Mouse (Mus musculus): Measurements from ENCODE around the gene Ncoa7. TPM values are rescaled to one million over a fixed set of nuclear protein-coding genes. Genes with fewer than 3 reads are reported as not detected.

Ncoa7 gene
- polyA plus RNA-seq, 1 experiment = 2.7 TPM

GRCm38 (mm10) chr10:30718703-30719340 lies 84.3 kb downstream of the Ncoa7 start:
- no peak for TF ChIP-seq E2F4 (IDR thresholded peaks at IDR 0.05; ENCODE audit: insufficient read depth)
- no peak for TF ChIP-seq TCF12 (IDR thresholded peaks at IDR 0.05; ENCODE audit: insufficient read depth, poor library complexity, severe bottlenecking)
- TF ChIP-seq CEBPB (IDR thresholded peaks at IDR 0.05; ENCODE audit: insufficient read depth, poor library complexity, severe bottlenecking) = no peak
- no peak for TF ChIP-seq POLR2AphosphoS2 (IDR thresholded peaks at IDR 0.05; ENCODE audit: insufficient read length, low read depth)
- TF ChIP-seq MAX (IDR thresholded peaks at IDR 0.05; ENCODE audit: low read depth) = no peak
- no peak for TF ChIP-seq MYOG (IDR thresholded peaks at IDR 0.05; ENCODE audit: control insufficient read depth in 1 of 3, insufficient read depth in 1 of 3, insufficient read length in 2 of 3, low read depth in 2 of 3)
- TF ChIP-seq REST (IDR thresholded peaks at IDR 0.05; ENCODE audit: insufficient read depth, insufficient read length) = no peak
- TF ChIP-seq SRF (IDR thresholded peaks at IDR 0.05; ENCODE audit: control insufficient read depth, insufficient read length, low read depth) = no peak
- no peak for TF ChIP-seq MYOD1 (IDR thresholded peaks at IDR 0.05; ENCODE audit: control insufficient read depth in 1 of 3, insufficient read length in 2 of 3, low read depth in 2 of 3)
- no peak for TF ChIP-seq TCF3 (IDR thresholded peaks at IDR 0.05; ENCODE audit: insufficient read length, low read depth)
- Histone ChIP-seq H3K4me3 (no peak overlapping the region), H3K79me2 (ENCODE audit: control insufficient read depth, insufficient read depth) (no peaks in the 10 kb centered on the region)

DNA sequence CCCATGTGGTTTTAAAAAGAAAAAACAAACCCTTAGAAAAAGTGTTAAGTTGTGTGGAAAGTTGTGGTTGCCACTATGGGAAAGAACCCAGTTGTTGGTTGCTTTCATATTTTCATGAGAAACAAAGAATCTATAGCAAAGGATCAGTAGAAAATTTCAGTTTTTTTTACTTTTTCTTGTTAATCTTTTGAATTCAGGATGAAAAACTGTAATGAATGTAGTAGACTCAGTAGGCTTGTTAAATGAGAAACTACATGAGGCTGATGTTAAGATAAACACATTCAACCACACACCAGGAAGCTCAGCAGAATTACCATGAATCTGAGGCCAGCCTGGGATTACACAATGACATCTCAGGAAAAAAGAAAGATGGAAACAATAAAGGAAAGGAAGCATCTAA lies 87.0 kb downstream of the Ncoa7 start:
- no peaks in the 10 kb centered on the region for H3K27me3 ChIP-seq (ENCODE audit: control insufficient read depth, insufficient read depth, insufficient read length)
- H3K36me3 ChIP-seq (ENCODE audit: control insufficient read depth, insufficient read depth) = no peaks in the 10 kb centered on the region
- H3K79me2 ChIP-seq (ENCODE audit: control insufficient read depth, insufficient read depth) = no peaks in the 10 kb centered on the region
- H3ac ChIP-seq (ENCODE audit: control insufficient read depth, insufficient read length) = no peak overlapping the region
- no peak overlapping the region for H3K4me2 ChIP-seq (ENCODE audit: low read depth)
- TF ChIP-seq TCF12 (IDR thresholded peaks at IDR 0.05; ENCODE audit: insufficient read depth, poor library complexity, severe bottlenecking) = no peak
- TF ChIP-seq SRF (IDR thresholded peaks at IDR 0.05; ENCODE audit: control insufficient read depth, insufficient read length, low read depth) = no peak
- TF ChIP-seq POLR2AphosphoS2 (IDR thresholded peaks at IDR 0.05; ENCODE audit: insufficient read length, low read depth) = no peak
- no peak for TF ChIP-seq MAX (IDR thresholded peaks at IDR 0.05; ENCODE audit: low read depth)
- no peak for TF ChIP-seq REST (IDR thresholded peaks at IDR 0.05; ENCODE audit: insufficient read depth, insufficient read length)
- TF ChIP-seq E2F4 (IDR thresholded peaks at IDR 0.05; ENCODE audit: insufficient read depth) = no peak
- no peak for TF ChIP-seq CEBPB (IDR thresholded peaks at IDR 0.05; ENCODE audit: insufficient read depth, poor library complexity, severe bottlenecking)
- no peak for TF ChIP-seq POLR2A (IDR thresholded peaks at IDR 0.05; ENCODE audit: insufficient read length, low read depth)
- TF ChIP-seq MYOG (IDR thresholded peaks at IDR 0.05; ENCODE audit: control insufficient read depth in 1 of 3, insufficient read depth in 1 of 3, insufficient read length in 2 of 3, low read depth in 2 of 3) = no peak
- no peak for TF ChIP-seq MYOD1 (IDR thresholded peaks at IDR 0.05; ENCODE audit: control insufficient read depth in 1 of 3, insufficient read length in 2 of 3, low read depth in 2 of 3)
- TF ChIP-seq TCF3 (IDR thresholded peaks at IDR 0.05; ENCODE audit: insufficient read length, low read depth) = no peak
- no peak for TF ChIP-seq USF1 (IDR thresholded peaks at IDR 0.05; ENCODE audit: low read depth)
- no peak overlapping the region for H3K4me3 ChIP-seq

More at GRCm38 (mm10) chr10:30718703-30719340, 84.3 kb downstream of the Ncoa7 start:
- Histone ChIP-seq H3K36me3 (ENCODE audit: control insufficient read depth, insufficient read depth) (no peaks in the 10 kb centered on the region), H3ac (ENCODE audit: control insufficient read depth, insufficient read length) (no peak overlapping the region), H3K4me2 (ENCODE audit: low read depth) (peak overlapping the region; percentile 5), H3K27me3 (ENCODE audit: control insufficient read depth, insufficient read depth, insufficient read length) (no peaks in the 10 kb centered on the region)

- H3K4me2 ChIP-seq (ENCODE audit: low read depth) = peak overlapping the region; percentile 35
- H3ac ChIP-seq (ENCODE audit: control insufficient read depth, insufficient read length) = no peak overlapping the region
Observed at GRCm38 (mm10) chr10:30712540-30712939, 90.6 kb downstream of the Ncoa7 start.

DNA sequence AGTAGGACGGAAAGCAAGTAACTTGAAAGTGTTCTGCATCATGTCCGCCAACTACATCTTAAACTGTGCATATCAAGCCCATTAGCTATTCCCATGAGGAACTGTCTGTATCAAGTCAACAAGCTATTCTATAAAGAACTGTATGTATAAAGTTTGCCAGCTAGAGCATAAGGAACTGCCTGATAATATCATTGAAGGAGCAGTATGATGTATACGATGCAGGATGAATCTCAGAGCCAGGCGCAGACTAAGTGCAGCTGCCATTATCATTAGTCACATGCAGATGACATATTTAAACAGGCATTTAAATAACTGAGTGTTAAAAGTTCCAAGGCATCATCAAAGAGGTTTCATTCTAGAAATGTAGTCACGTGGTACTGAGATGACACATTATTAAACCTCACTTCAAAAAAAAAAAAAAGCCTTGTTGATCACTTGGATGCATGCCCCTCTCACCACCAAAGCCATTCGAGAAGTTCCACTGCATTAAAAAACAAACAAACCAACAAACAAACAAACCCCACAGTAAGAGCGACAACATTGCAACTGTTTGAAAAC lies 93.2 kb downstream of the Ncoa7 start:
- H3K27me3 ChIP-seq (ENCODE audit: control insufficient read depth, insufficient read depth, insufficient read length) = no peaks in the 10 kb centered on the region
- no peak overlapping the region for H3K4me3 ChIP-seq
- H3K79me2 ChIP-seq (ENCODE audit: control insufficient read depth, insufficient read depth) = no peaks in the 10 kb centered on the region
- no peaks in the 10 kb centered on the region for H3K36me3 ChIP-seq (ENCODE audit: control insufficient read depth, insufficient read depth)
- H3ac ChIP-seq (ENCODE audit: control insufficient read depth, insufficient read length) = no peak overlapping the region
- TF ChIP-seq MYOG (IDR thresholded peaks at IDR 0.05; ENCODE audit: control insufficient read depth in 1 of 3, insufficient read depth in 1 of 3, insufficient read length in 2 of 3, low read depth in 2 of 3) = no peak
- TF ChIP-seq USF1 (IDR thresholded peaks at IDR 0.05; ENCODE audit: low read depth) = peak; percentile 74
- no peak for TF ChIP-seq POLR2A (IDR thresholded peaks at IDR 0.05; ENCODE audit: insufficient read length, low read depth)
- TF ChIP-seq TCF12 (IDR thresholded peaks at IDR 0.05; ENCODE audit: insufficient read depth, poor library complexity, severe bottlenecking) = no peak
- no peak for TF ChIP-seq MYOD1 (IDR thresholded peaks at IDR 0.05; ENCODE audit: control insufficient read depth in 1 of 3, insufficient read length in 2 of 3, low read depth in 2 of 3)
- no peak for TF ChIP-seq REST (IDR thresholded peaks at IDR 0.05; ENCODE audit: insufficient read depth, insufficient read length)
- TF ChIP-seq E2F4 (IDR thresholded peaks at IDR 0.05; ENCODE audit: insufficient read depth) = no peak
- no peak overlapping the region for H3K4me2 ChIP-seq (ENCODE audit: low read depth)

More at GRCm38 (mm10) chr10:30712540-30712939, 90.6 kb downstream of the Ncoa7 start:
- H3K4me3 ChIP-seq = no peak overlapping the region
- H3K79me2 ChIP-seq (ENCODE audit: control insufficient read depth, insufficient read depth) = no peaks in the 10 kb centered on the region
- no peaks in the 10 kb centered on the region for H3K27me3 ChIP-seq (ENCODE audit: control insufficient read depth, insufficient read depth, insufficient read length)
- no peak for TF ChIP-seq CEBPB (IDR thresholded peaks at IDR 0.05; ENCODE audit: insufficient read depth, poor library complexity, severe bottlenecking)
- no peak for TF ChIP-seq REST (IDR thresholded peaks at IDR 0.05; ENCODE audit: insufficient read depth, insufficient read length)
- TF ChIP-seq MYOD1 (IDR thresholded peaks at IDR 0.05; ENCODE audit: control insufficient read depth in 1 of 3, insufficient read length in 2 of 3, low read depth in 2 of 3) = no peak
- no peak for TF ChIP-seq USF1 (IDR thresholded peaks at IDR 0.05; ENCODE audit: low read depth)
- TF ChIP-seq MAX (IDR thresholded peaks at IDR 0.05; ENCODE audit: low read depth) = no peak
- no peak for TF ChIP-seq POLR2AphosphoS2 (IDR thresholded peaks at IDR 0.05; ENCODE audit: insufficient read length, low read depth)
- no peak for TF ChIP-seq TCF3 (IDR thresholded peaks at IDR 0.05; ENCODE audit: insufficient read length, low read depth)
- TF ChIP-seq TCF12 (IDR thresholded peaks at IDR 0.05; ENCODE audit: insufficient read depth, poor library complexity, severe bottlenecking) = no peak
- TF ChIP-seq E2F4 (IDR thresholded peaks at IDR 0.05; ENCODE audit: insufficient read depth) = no peak
- no peaks in the 10 kb centered on the region for H3K36me3 ChIP-seq (ENCODE audit: control insufficient read depth, insufficient read depth)

Measured in myocyte (in vitro differentiated cells).